Mouse (Mus musculus) WW6 (cell line): ENCODE measurements around the gene Gtf2h3.
A peak's percentile ranks its signal among the peaks of the same experiment; 100 is the strongest.
"Not testable (repeated sequence)": the region's sequence is repeated elsewhere in the genome, so short reads cannot be mapped to it uniquely, and the experiment has no call there.

Experiments used
- DNase-seq: peaks from one replicate; pipeline ENCODE4 v3.0.0-alpha.2; 2013; ENCODE audit warnings: low read depth, low spot score

The Gtf2h3 gene

GRCm38 (mm10) chr5:124571068-124571467, 7.9 kb upstream of the Gtf2h3 start:
- no peak for DNase-seq

- no peak for DNase-seq
Measured at GRCm38 (mm10) chr5:124575467-124575866, 3.5 kb upstream of the Gtf2h3 start.

GRCm38 (mm10) chr5:124582515-124582914, 3.6 kb downstream of the Gtf2h3 start:
- DNase-seq: no peak

GRCm38 (mm10) chr5:124592768-124593167, 13.8 kb downstream of the Gtf2h3 start:
- DNase-seq: no peak

- DNase-seq: peak; percentile 89
Measured at GRCm38 (mm10) chr5:124598224-124599174, 19.6 kb downstream of the Gtf2h3 start.

GRCm38 (mm10) chr5:124599726-124600125, 20.8 kb downstream of the Gtf2h3 start:
- not testable (repeated sequence) for DNase-seq

GRCm38 (mm10) chr5:124602349-124602748, 23.4 kb downstream of the Gtf2h3 start:
- DNase-seq: no peak

- no peak for DNase-seq
Measured at GRCm38 (mm10) chr5:124604296-124604695, 25.4 kb downstream of the Gtf2h3 start.

GRCm38 (mm10) chr5:124605041-124605622, 26.2 kb downstream of the Gtf2h3 start:
- no peak for DNase-seq

GRCm38 (mm10) chr5:124610965-124611364, 32.0 kb downstream of the Gtf2h3 start:
- peak; percentile 83 for DNase-seq

GRCm38 (mm10) chr5:124614709-124615108, 35.8 kb downstream of the Gtf2h3 start:
- DNase-seq: no peak

- DNase-seq: no peak
Measured at GRCm38 (mm10) chr5:124618711-124619110, 39.8 kb downstream of the Gtf2h3 start.

GRCm38 (mm10) chr5:124621362-124621761, 42.4 kb downstream of the Gtf2h3 start:
- DNase-seq: no peak

- DNase-seq: no peak
Measured at GRCm38 (mm10) chr5:124622890-124623289, 44.0 kb downstream of the Gtf2h3 start.

- no peak for DNase-seq
Measured at GRCm38 (mm10) chr5:124624291-124624690, 45.4 kb downstream of the Gtf2h3 start.

- peak; percentile 67 for DNase-seq
Measured at GRCm38 (mm10) chr5:124628448-124629363, 49.8 kb downstream of the Gtf2h3 start, which contains the start of gene Atp6v0a2. Atp6v0a2 (plus strand) TSS chr5:124628576.

- DNase-seq: no peak
Measured at GRCm38 (mm10) chr5:124629641-124630040, 50.7 kb downstream of the Gtf2h3 start.

- no peak for DNase-seq
Measured at GRCm38 (mm10) chr5:124631685-124632084, 52.7 kb downstream of the Gtf2h3 start.

- no peak for DNase-seq
Measured at GRCm38 (mm10) chr5:124632461-124632860, 53.5 kb downstream of the Gtf2h3 start.

GRCm38 (mm10) chr5:124633425-124633824, 54.5 kb downstream of the Gtf2h3 start:
- no peak for DNase-seq

GRCm38 (mm10) chr5:124635068-124635467, 56.1 kb downstream of the Gtf2h3 start:
- DNase-seq: not testable (repeated sequence)

- no peak for DNase-seq
Measured at GRCm38 (mm10) chr5:124636139-124636538, 57.2 kb downstream of the Gtf2h3 start.
